Comparison of ENCODE assay signal across 13 mouse cellular contexts in genomic region chr4:132253622-132254021, GRCm38 (mm10). TPM values are rescaled to one million over a fixed set of nuclear protein-coding genes. Genes with fewer than 3 reads are reported as not detected.
DNase-seq lines count a peak whose midpoint lies in the region; ATAC-seq and TF ChIP-seq lines count a peak whose summit lies in the region.
"Had no signal": no experiment of that assay in that cellular context is flagged by ENCODE, and none has a peak within 500 bp of the region (broad histone marks: within the 10 kb centered on the region; RNA-seq: fewer than 3 reads in every experiment).

No protein-coding gene starts in this region.

- H3K9ac ChIP-seq in intestine, embryonic 14.5 days (ENCODE audit: low read length), result no peak overlapping the region
- H3K9ac ChIP-seq in intestine, postnatal 0 days (ENCODE audit: low read depth, low read length), result no peak overlapping the region
- H3K9ac ChIP-seq in neural tube, embryonic 13.5 days, result no peak overlapping the region
- H3K9ac ChIP-seq in neural tube, embryonic 15.5 days (replicated peaks), result no peak overlapping the region
- H3K9ac ChIP-seq: embryonic facial prominence, embryonic 12.5 days; lung, embryonic 14.5 days had no signal

- intact Hi-C loops in heart, postnatal 14 days (cut with DNase I), result no loop called here

- no peak for TF ChIP-seq POLR2A in thymus, adult 2 months (IDR thresholded peaks at IDR 0.05; ENCODE audit: control insufficient read depth, extremely low read depth, insufficient read depth, low read length, poor library complexity)

- DNase-seq in heart, embryonic 10.5 days (ENCODE audit: low spot score), result no peak
- no peak for DNase-seq in heart, postnatal 14 days
- DNase-seq in intestine, embryonic 14.5 days (ENCODE audit: low spot score), result no peak
- DNase-seq in thymus, adult 2 months, result no peak
- DNase-seq: B cell, adult 2 months; layer of hippocampus, postnatal 36 days; lung, embryonic 14.5 days; retina, postnatal 1 day had no signal

- H3K36me3 ChIP-seq in heart, embryonic 10.5 days, result peaks cover 35% of the 10 kb centered on the region
- H3K36me3 ChIP-seq in intestine, embryonic 14.5 days (ENCODE audit: control insufficient read depth, insufficient read depth, low read length), result peaks cover 29% of the 10 kb centered on the region
- H3K36me3 ChIP-seq in intestine, postnatal 0 days (ENCODE audit: control insufficient read depth, insufficient read depth), result peaks cover 29% of the 10 kb centered on the region
- peaks cover 32% of the 10 kb centered on the region for H3K36me3 ChIP-seq in neural tube, embryonic 13.5 days
- H3K36me3 ChIP-seq in neural tube, embryonic 15.5 days, result peaks cover 23% of the 10 kb centered on the region
- H3K36me3 ChIP-seq in thymus, adult 2 months (ENCODE audit: control insufficient read depth, insufficient read depth, low read length), result peaks cover 25% of the 10 kb centered on the region

- ATAC-seq in intestine, embryonic 14.5 days (replicated peaks; ENCODE audit: low FRiP score, low TSS enrichment, low read depth), result no peak
- ATAC-seq in intestine, postnatal 0 days, result no peak
- no peak for ATAC-seq in neural tube, embryonic 13.5 days (ENCODE audit: low read depth)
- ATAC-seq in neural tube, embryonic 15.5 days (ENCODE audit: low FRiP score), result no peak

- H3K27ac ChIP-seq in heart, embryonic 10.5 days, result peak overlapping the region; percentile 52; the same call in 1 of the 2 replicates
- 0 out of 2 replicates have a peak overlapping the region, but pooled peaks have one; percentile 22 for H3K27ac ChIP-seq in intestine, embryonic 14.5 days (ENCODE audit: low read depth)
- no peak overlapping the region for H3K27ac ChIP-seq in intestine, postnatal 0 days (ENCODE audit: low read depth, low read length)
- peak overlapping the region; percentile 33; the same call in 1 of the 2 replicates for H3K27ac ChIP-seq in neural tube, embryonic 13.5 days (replicated peaks)
- no peak overlapping the region for H3K27ac ChIP-seq in neural tube, embryonic 15.5 days (replicated peaks)
- no peak overlapping the region for H3K27ac ChIP-seq in thymus, adult 2 months (ENCODE audit: control insufficient read depth, insufficient read depth, low read length)
- H3K27ac ChIP-seq: embryonic facial prominence, embryonic 12.5 days; limb, embryonic 10.5 days had no signal

- peaks cover 25% of the 10 kb centered on the region for H3K4me1 ChIP-seq in heart, embryonic 10.5 days
- no peaks in the 10 kb centered on the region for H3K4me1 ChIP-seq in intestine, embryonic 14.5 days (replicated peaks; ENCODE audit: control insufficient read depth, insufficient read depth, low read length)
- H3K4me1 ChIP-seq in intestine, postnatal 0 days (replicated peaks; ENCODE audit: control insufficient read depth, insufficient read depth, low read length), result no peaks in the 10 kb centered on the region
- 0 out of 2 replicates have a peak, but pooled peaks cover 3% of the 10 kb centered on the region for H3K4me1 ChIP-seq in neural tube, embryonic 13.5 days (replicated peaks)
- H3K4me1 ChIP-seq in neural tube, embryonic 15.5 days, result peaks cover 1% of the 10 kb centered on the region; the same call in 1 of the 2 replicates
- no peaks in the 10 kb centered on the region for H3K4me1 ChIP-seq in thymus, adult 2 months (replicated peaks; ENCODE audit: control insufficient read depth, insufficient read depth, low read length)
- H3K4me1 ChIP-seq: embryonic facial prominence, embryonic 12.5 days; limb, embryonic 10.5 days had no signal

- no peaks in the 10 kb centered on the region for H3K27me3 ChIP-seq in heart, embryonic 10.5 days (ENCODE audit: insufficient read depth, poor library complexity, severe bottlenecking)
- H3K27me3 ChIP-seq in intestine, embryonic 14.5 days (replicated peaks; ENCODE audit: control insufficient read depth, insufficient read depth, low read length), result no peaks in the 10 kb centered on the region
- no peaks in the 10 kb centered on the region for H3K27me3 ChIP-seq in intestine, postnatal 0 days (replicated peaks; ENCODE audit: control insufficient read depth, insufficient read depth, low read length)
- no peaks in the 10 kb centered on the region for H3K27me3 ChIP-seq in neural tube, embryonic 13.5 days
- H3K27me3 ChIP-seq in neural tube, embryonic 15.5 days (replicated peaks), result no peaks in the 10 kb centered on the region
- H3K27me3 ChIP-seq in thymus, adult 2 months (ENCODE audit: control insufficient read depth, insufficient read depth, low read length), result no peaks in the 10 kb centered on the region
- H3K27me3 ChIP-seq: embryonic facial prominence, embryonic 12.5 days had no signal

- H3K9me3 ChIP-seq in heart, embryonic 10.5 days, result no peaks in the 10 kb centered on the region
- H3K9me3 ChIP-seq in intestine, embryonic 14.5 days (ENCODE audit: control insufficient read depth, low read length), result no peaks in the 10 kb centered on the region
- no peaks in the 10 kb centered on the region for H3K9me3 ChIP-seq in intestine, postnatal 0 days (ENCODE audit: control insufficient read depth)
- H3K9me3 ChIP-seq in neural tube, embryonic 13.5 days, result no peaks in the 10 kb centered on the region
- H3K9me3 ChIP-seq in neural tube, embryonic 15.5 days (replicated peaks), result no peaks in the 10 kb centered on the region
- H3K9me3 ChIP-seq: embryonic facial prominence, embryonic 12.5 days; limb, embryonic 10.5 days had no signal

- TF ChIP-seq CTCF in intestine, postnatal 0 days (IDR thresholded peaks at IDR 0.05; ENCODE audit: low read depth), result no peak
- TF ChIP-seq CTCF in thymus, adult 2 months (IDR thresholded peaks at IDR 0.05; ENCODE audit: borderline replicate concordance, control insufficient read depth, extremely low read depth, insufficient read depth, low read length, poor library complexity), result no peak

- no peak overlapping the region for H3K4me3 ChIP-seq in heart, embryonic 10.5 days
- H3K4me3 ChIP-seq in intestine, embryonic 14.5 days (ENCODE audit: low read depth, low read length), result no peak overlapping the region
- H3K4me3 ChIP-seq in intestine, postnatal 0 days (ENCODE audit: low read depth, low read length), result no peak overlapping the region
- no peak overlapping the region for H3K4me3 ChIP-seq in neural tube, embryonic 13.5 days
- H3K4me3 ChIP-seq in neural tube, embryonic 15.5 days (replicated peaks), result no peak overlapping the region
- H3K4me3 ChIP-seq in thymus, adult 2 months (ENCODE audit: control insufficient read depth, insufficient read depth, low read length), result no peak overlapping the region
- H3K4me3 ChIP-seq: embryonic facial prominence, embryonic 12.5 days; limb, embryonic 10.5 days had no signal

- 59% methylated on average over 2 of the region's 2 CpGs for WGBS in heart, embryonic 10.5 days
- WGBS in intestine, embryonic 14.5 days, result 74% methylated on average over 2 of the region's 2 CpGs
- WGBS in intestine, postnatal 0 days, result 53% methylated on average over 2 of the region's 2 CpGs
- WGBS in neural tube, embryonic 13.5 days, result 79% methylated on average over 2 of the region's 2 CpGs
- WGBS in neural tube, embryonic 15.5 days, result 84% methylated on average over 2 of the region's 2 CpGs
- 89% methylated on average over 2 of the region's 2 CpGs for WGBS in thymus, adult 2 months

- H3K4me2 ChIP-seq in intestine, embryonic 14.5 days (ENCODE audit: low read length), result no peak overlapping the region
- no peak overlapping the region for H3K4me2 ChIP-seq in intestine, postnatal 0 days (replicated peaks; ENCODE audit: low read depth)
- no peak overlapping the region for H3K4me2 ChIP-seq in neural tube, embryonic 13.5 days
- H3K4me2 ChIP-seq in neural tube, embryonic 15.5 days, result no peak overlapping the region
- H3K4me2 ChIP-seq: embryonic facial prominence, embryonic 12.5 days; lung, embryonic 14.5 days had no signal

RNA-seq across cellular contexts. Expression of gene Gmeb1, which starts 7.8 kb away (rescaled TPM):
- 32.5 and 37.6 TPM in 2 replicates for polyA plus RNA-seq in heart, embryonic 10.5 days (2016; fragmentation: Nextera tagmentation; extraction: Ambion mirVana)
- 10 to 100 TPM; 12.7 to 13.9 TPM for total RNA-seq in heart, postnatal 14 days (2021)
- 31.6 and 36.0 TPM in 2 replicates for polyA plus RNA-seq in intestine, embryonic 14.5 days (2014; fragmentation: Nextera tagmentation; extraction: Ambion mirVana)
- polyA plus RNA-seq in intestine, postnatal 0 days (2015; fragmentation: Nextera tagmentation; extraction: Ambion mirVana), result 8.9 and 9.6 TPM in 2 replicates
- 40.8 and 44.1 TPM in 2 replicates for polyA plus RNA-seq in neural tube, embryonic 13.5 days (2015; fragmentation: Nextera tagmentation; extraction: Ambion mirVana)
- polyA plus RNA-seq in neural tube, embryonic 15.5 days (2015; fragmentation: Nextera tagmentation; extraction: Ambion mirVana), result 37.7 and 39.0 TPM in 2 replicates
- 47.5 and 49.6 TPM in 2 replicates for polyA plus RNA-seq in thymus, adult 2 months (2012; rRNA removed)

RNA-seq across cellular contexts. Expression of gene Taf12, which starts 20.6 kb away (rescaled TPM):
- polyA plus RNA-seq in heart, embryonic 10.5 days (2016; fragmentation: Nextera tagmentation; extraction: Ambion mirVana), result 42.4 and 52.5 TPM in 2 replicates
- total RNA-seq in heart, postnatal 14 days (2021), result 10 to 100 TPM; 25.8 to 27.7 TPM
- 36.8 and 43.6 TPM in 2 replicates for polyA plus RNA-seq in intestine, embryonic 14.5 days (2014; fragmentation: Nextera tagmentation; extraction: Ambion mirVana)
- polyA plus RNA-seq in intestine, postnatal 0 days (2015; fragmentation: Nextera tagmentation; extraction: Ambion mirVana), result 43.2 and 47.5 TPM in 2 replicates
- 43.2 and 45.3 TPM in 2 replicates for polyA plus RNA-seq in neural tube, embryonic 13.5 days (2015; fragmentation: Nextera tagmentation; extraction: Ambion mirVana)
- 36.5 and 43.6 TPM in 2 replicates for polyA plus RNA-seq in neural tube, embryonic 15.5 days (2015; fragmentation: Nextera tagmentation; extraction: Ambion mirVana)
- 13.7 and 17.2 TPM in 2 replicates for polyA plus RNA-seq in thymus, adult 2 months (2012; rRNA removed)

RNA-seq across cellular contexts. Expression of gene Ythdf2, which starts 41.5 kb away (rescaled TPM):
- 76.0 and 91.6 TPM in 2 replicates for polyA plus RNA-seq in heart, embryonic 10.5 days (2016; fragmentation: Nextera tagmentation; extraction: Ambion mirVana)
- 10 to 100 TPM; 30.6 to 34.6 TPM for total RNA-seq in heart, postnatal 14 days (2021)
- 100 and 111 TPM in 2 replicates for polyA plus RNA-seq in intestine, embryonic 14.5 days (2014; fragmentation: Nextera tagmentation; extraction: Ambion mirVana)
- 38.3 and 44.9 TPM in 2 replicates for polyA plus RNA-seq in intestine, postnatal 0 days (2015; fragmentation: Nextera tagmentation; extraction: Ambion mirVana)
- polyA plus RNA-seq in neural tube, embryonic 13.5 days (2015; fragmentation: Nextera tagmentation; extraction: Ambion mirVana), result 123 and 125 TPM in 2 replicates
- 97.4 and 104 TPM in 2 replicates for polyA plus RNA-seq in neural tube, embryonic 15.5 days (2015; fragmentation: Nextera tagmentation; extraction: Ambion mirVana)
- 36.0 and 36.3 TPM in 2 replicates for polyA plus RNA-seq in thymus, adult 2 months (2012; rRNA removed)

RNA-seq across cellular contexts. Expression of gene Rab42, which starts 49.6 kb away (rescaled TPM):
- 1.1 and 1.9 TPM in 2 replicates for polyA plus RNA-seq in heart, embryonic 10.5 days (2016; fragmentation: Nextera tagmentation; extraction: Ambion mirVana)
- total RNA-seq in heart, postnatal 14 days (2021), result under 1 TPM; 0.39 to 0.76 TPM
- 1.6 and 1.7 TPM in 2 replicates for polyA plus RNA-seq in intestine, embryonic 14.5 days (2014; fragmentation: Nextera tagmentation; extraction: Ambion mirVana)
- 48.2 and 48.3 TPM in 2 replicates for polyA plus RNA-seq in intestine, postnatal 0 days (2015; fragmentation: Nextera tagmentation; extraction: Ambion mirVana)
- polyA plus RNA-seq in neural tube, embryonic 13.5 days (2015; fragmentation: Nextera tagmentation; extraction: Ambion mirVana), result 1.1 and 1.7 TPM in 2 replicates
- 3.4 and 3.5 TPM in 2 replicates for polyA plus RNA-seq in neural tube, embryonic 15.5 days (2015; fragmentation: Nextera tagmentation; extraction: Ambion mirVana)
- 6.2 and 6.8 TPM in 2 replicates for polyA plus RNA-seq in thymus, adult 2 months (2012; rRNA removed)

Comparison
In these comparisons a context has a peak if more than half of its experiments do, and no peak if none do; other contexts are left out.
1. H3K27ac ChIP-seq: peak in heart, embryonic 10.5 days (single experiment), intestine, embryonic 14.5 days (single experiment) and neural tube, embryonic 13.5 days (single experiment); none in intestine, postnatal 0 days (single experiment), neural tube, embryonic 15.5 days (single experiment) and thymus, adult 2 months (single experiment).